Mouse (Mus musculus): ENCODE measurements at regions not wholly inside any gene's neighbourhood (a gene's known extent, or its start where the extent isn't known, plus 50 kb on each side); places are given as distances from the start of the nearest gene placed in this dataset.

GRCm38 (mm10) chr3:66564268-66565245, 267.9 kb upstream of the Veph1 start:
- TF ChIP-seq NANOG (IDR thresholded peaks at IDR 0.05; ENCODE audit: borderline replicate concordance, low read length) (no peak), POU5F1 (IDR thresholded peaks at IDR 0.05; ENCODE audit: borderline replicate concordance, low read length) (no peak), CTCF (conservative IDR thresholded peaks at IDR 0.05; ENCODE audit: low read length) (no peak)
- no peaks in the 10 kb centered on the region for H3K9me3 ChIP-seq (ENCODE audit: low read length)
- no peaks in the 10 kb centered on the region for H3K27me3 ChIP-seq (ENCODE audit: insufficient read depth, low read length)
- no peaks in the 10 kb centered on the region for H3K4me1 ChIP-seq (replicated peaks; ENCODE audit: low read depth, low read length)
- H3K36me3 ChIP-seq (ENCODE audit: insufficient read depth, low read length), result no peaks in the 10 kb centered on the region
- H3K4me3 ChIP-seq (replicated peaks; ENCODE audit: low read length), result no peak overlapping the region

DNA sequence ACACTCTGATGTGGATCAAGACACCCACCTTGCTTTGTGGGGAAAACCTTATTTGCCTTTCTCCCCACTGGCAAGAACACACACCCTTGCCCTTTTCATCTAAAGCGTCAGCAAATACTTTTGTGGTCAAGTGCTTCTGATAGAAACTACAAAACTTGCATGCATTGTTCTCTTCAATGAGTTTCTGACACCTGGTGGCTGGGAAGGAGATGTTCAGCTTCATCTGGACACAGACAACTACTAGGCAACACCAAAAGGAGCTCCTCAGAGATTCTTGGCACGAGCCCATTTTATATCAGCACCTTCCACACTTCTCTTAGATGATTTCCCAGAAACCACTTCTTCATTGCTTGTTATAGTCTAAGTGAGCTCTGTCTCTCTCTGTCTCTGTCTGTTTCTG, 266.7 kb upstream of the Veph1 start:
- TF ChIP-seq POU5F1 (IDR thresholded peaks at IDR 0.05; ENCODE audit: borderline replicate concordance, low read length) (no peak), NANOG (IDR thresholded peaks at IDR 0.05; ENCODE audit: borderline replicate concordance, low read length) (no peak), CTCF (conservative IDR thresholded peaks at IDR 0.05; ENCODE audit: low read length) (no peak)
- no peaks in the 10 kb centered on the region for H3K9me3 ChIP-seq (ENCODE audit: low read length)
- H3K27me3 ChIP-seq (ENCODE audit: insufficient read depth, low read length), result no peaks in the 10 kb centered on the region

GRCm38 (mm10) chr3:66555538-66555937, 258.9 kb upstream of the Veph1 start:
- H3K9me3 ChIP-seq (ENCODE audit: low read length), result no peaks in the 10 kb centered on the region
- no peak overlapping the region for H3K4me3 ChIP-seq (replicated peaks; ENCODE audit: low read length)
- no peaks in the 10 kb centered on the region for H3K27me3 ChIP-seq (ENCODE audit: insufficient read depth, low read length)
- no peaks in the 10 kb centered on the region for H3K36me3 ChIP-seq (ENCODE audit: insufficient read depth, low read length)
- TF ChIP-seq CTCF (conservative IDR thresholded peaks at IDR 0.05; ENCODE audit: low read length), result no peak
- TF ChIP-seq NANOG (IDR thresholded peaks at IDR 0.05; ENCODE audit: borderline replicate concordance, low read length), result no peak
- no peak for TF ChIP-seq POU5F1 (IDR thresholded peaks at IDR 0.05; ENCODE audit: borderline replicate concordance, low read length)
- no peaks in the 10 kb centered on the region for H3K4me1 ChIP-seq (replicated peaks; ENCODE audit: low read depth, low read length)

More for the DNA sequence above, 266.7 kb upstream of the Veph1 start:
- H3K36me3 ChIP-seq (ENCODE audit: insufficient read depth, low read length), result no peaks in the 10 kb centered on the region
- H3K4me1 ChIP-seq (replicated peaks; ENCODE audit: low read depth, low read length), result no peaks in the 10 kb centered on the region
- no peak overlapping the region for H3K4me3 ChIP-seq (replicated peaks; ENCODE audit: low read length)

DNA sequence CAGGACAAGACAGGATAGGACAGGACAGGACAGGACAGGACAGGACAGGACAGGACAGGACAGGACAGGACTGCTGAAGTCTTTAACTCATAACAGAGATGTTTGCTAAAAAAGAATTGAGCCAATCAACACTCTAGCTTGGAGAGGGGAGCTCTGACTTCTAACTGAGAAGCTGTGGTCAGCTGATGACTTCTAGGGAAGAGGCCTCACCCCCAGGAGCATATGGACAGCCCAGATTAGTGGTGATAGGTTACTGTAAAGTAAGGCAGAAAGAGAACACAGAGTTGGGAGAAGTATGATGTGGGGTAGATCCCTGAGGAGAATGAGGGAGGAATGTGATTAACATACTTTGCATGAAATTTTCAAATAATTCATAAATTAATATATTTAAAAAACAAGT, 254.3 kb upstream of the Veph1 start:
- Histone ChIP-seq H3K27me3 (ENCODE audit: insufficient read depth, low read length) (no peaks in the 10 kb centered on the region), H3K9me3 (ENCODE audit: low read length) (no peaks in the 10 kb centered on the region), H3K36me3 (ENCODE audit: insufficient read depth, low read length) (no peaks in the 10 kb centered on the region), H3K4me1 (replicated peaks; ENCODE audit: low read depth, low read length) (no peaks in the 10 kb centered on the region), H3K4me3 (replicated peaks; ENCODE audit: low read length) (no peak overlapping the region)
- TF ChIP-seq NANOG (IDR thresholded peaks at IDR 0.05; ENCODE audit: borderline replicate concordance, low read length) (no peak), POU5F1 (IDR thresholded peaks at IDR 0.05; ENCODE audit: borderline replicate concordance, low read length) (no peak), CTCF (conservative IDR thresholded peaks at IDR 0.05; ENCODE audit: low read length) (no peak)

GRCm38 (mm10) chr3:66546576-66546975, 249.9 kb upstream of the Veph1 start:
- H3K4me3 ChIP-seq (replicated peaks; ENCODE audit: low read length), result no peak overlapping the region
- no peaks in the 10 kb centered on the region for H3K27me3 ChIP-seq (ENCODE audit: insufficient read depth, low read length)
- no peaks in the 10 kb centered on the region for H3K9me3 ChIP-seq (ENCODE audit: low read length)
- H3K36me3 ChIP-seq (ENCODE audit: insufficient read depth, low read length), result no peaks in the 10 kb centered on the region
- H3K4me1 ChIP-seq (replicated peaks; ENCODE audit: low read depth, low read length), result no peaks in the 10 kb centered on the region
- TF ChIP-seq NANOG (IDR thresholded peaks at IDR 0.05; ENCODE audit: borderline replicate concordance, low read length) (no peak), POU5F1 (IDR thresholded peaks at IDR 0.05; ENCODE audit: borderline replicate concordance, low read length) (no peak), CTCF (conservative IDR thresholded peaks at IDR 0.05; ENCODE audit: low read length) (no peak)

- Histone ChIP-seq H3K27me3 (ENCODE audit: insufficient read depth, low read length) (no peaks in the 10 kb centered on the region), H3K4me3 (replicated peaks; ENCODE audit: low read length) (no peak overlapping the region), H3K9me3 (ENCODE audit: low read length) (no peaks in the 10 kb centered on the region), H3K4me1 (replicated peaks; ENCODE audit: low read depth, low read length) (no peaks in the 10 kb centered on the region), H3K36me3 (ENCODE audit: insufficient read depth, low read length) (no peaks in the 10 kb centered on the region)
- no peak for TF ChIP-seq CTCF (conservative IDR thresholded peaks at IDR 0.05; ENCODE audit: low read length)
- TF ChIP-seq POU5F1 (IDR thresholded peaks at IDR 0.05; ENCODE audit: borderline replicate concordance, low read length), result no peak
Observed at GRCm38 (mm10) chr3:66544139-66544933, 247.7 kb upstream of the Veph1 start.

- Histone ChIP-seq H3K9me3 (ENCODE audit: low read length) (no peaks in the 10 kb centered on the region), H3K4me1 (replicated peaks; ENCODE audit: low read depth, low read length) (no peaks in the 10 kb centered on the region), H3K36me3 (ENCODE audit: insufficient read depth, low read length) (no peaks in the 10 kb centered on the region), H3K4me3 (replicated peaks; ENCODE audit: low read length) (no peak overlapping the region), H3K27me3 (ENCODE audit: insufficient read depth, low read length) (no peaks in the 10 kb centered on the region)
- no peak for TF ChIP-seq CTCF (conservative IDR thresholded peaks at IDR 0.05; ENCODE audit: low read length)
- TF ChIP-seq POU5F1 (IDR thresholded peaks at IDR 0.05; ENCODE audit: borderline replicate concordance, low read length), result no peak
- no peak for TF ChIP-seq NANOG (IDR thresholded peaks at IDR 0.05; ENCODE audit: borderline replicate concordance, low read length)
Observed at GRCm38 (mm10) chr3:66542865-66543264, 246.2 kb upstream of the Veph1 start.

GRCm38 (mm10) chr3:66537913-66538312, 241.3 kb upstream of the Veph1 start:
- Histone ChIP-seq H3K36me3 (ENCODE audit: insufficient read depth, low read length) (no peaks in the 10 kb centered on the region), H3K27me3 (ENCODE audit: insufficient read depth, low read length) (no peaks in the 10 kb centered on the region), H3K4me3 (replicated peaks; ENCODE audit: low read length) (no peak overlapping the region), H3K9me3 (ENCODE audit: low read length) (no peaks in the 10 kb centered on the region), H3K4me1 (replicated peaks; ENCODE audit: low read depth, low read length) (no peaks in the 10 kb centered on the region)
- TF ChIP-seq NANOG (IDR thresholded peaks at IDR 0.05; ENCODE audit: borderline replicate concordance, low read length), result no peak
- no peak for TF ChIP-seq CTCF (conservative IDR thresholded peaks at IDR 0.05; ENCODE audit: low read length)
- TF ChIP-seq POU5F1 (IDR thresholded peaks at IDR 0.05; ENCODE audit: borderline replicate concordance, low read length), result no peak

Data from E14TG2a.4 (cell line).